Mouse (Mus musculus): ENCODE results near the gene Cd209g. TPM values are rescaled to one million over a fixed set of nuclear protein-coding genes. Genes with fewer than 3 reads are reported as not detected.
A peak's percentile ranks its signal among the peaks of the same experiment; 100 is the strongest.

Gene Cd209g
- polyA plus RNA-seq, 1 experiment from 2014 or later, result not detected

DNA sequence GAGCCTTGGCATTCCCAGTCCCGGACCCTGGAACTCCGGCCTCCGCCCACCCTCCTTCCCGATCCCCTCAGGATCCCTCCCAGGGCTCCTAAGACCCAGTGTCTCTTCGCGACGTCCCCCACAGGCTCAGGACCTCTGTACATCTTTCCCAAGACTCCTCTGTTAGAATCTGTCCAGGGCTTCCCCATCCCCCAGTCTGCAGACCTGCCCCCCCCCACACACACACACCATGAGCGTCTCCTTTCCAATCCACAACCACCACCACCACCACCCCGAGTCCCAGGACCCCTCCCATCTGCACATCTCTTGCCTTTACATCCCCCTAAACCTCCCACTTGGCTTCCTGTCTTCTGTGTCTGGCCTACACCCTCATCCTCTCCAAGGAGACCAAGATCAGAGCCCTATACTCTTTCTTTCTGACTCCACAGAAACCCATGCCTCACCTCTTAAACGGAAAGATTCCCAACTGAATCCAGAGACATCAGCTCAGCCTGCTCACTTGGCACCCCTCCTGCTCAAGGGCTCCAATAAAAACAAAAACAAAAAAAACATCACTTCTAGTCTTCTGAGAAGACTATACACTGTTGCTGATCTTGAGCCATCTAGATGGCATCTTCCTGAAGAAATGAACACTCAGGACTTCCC is 33.1 kb downstream of the Cd209g start:
- peak overlapping the region; percentile 86 for H3K4me2 ChIP-seq
- H3K36me3 ChIP-seq, result no peaks in the 10 kb centered on the region
- WGBS, result 7% methylated on average over 10 of the region's 10 CpGs
- no peak overlapping the region for H3K27ac ChIP-seq
- H3K27me3 ChIP-seq, result no peaks in the 10 kb centered on the region
- H3K9me3 ChIP-seq, result no peaks in the 10 kb centered on the region
- H3K4me3 ChIP-seq, result peak overlapping the region; percentile 96
- peak overlapping the region; percentile 81 for H3K9ac ChIP-seq
- H3K4me1 ChIP-seq, result peaks cover 9% of the 10 kb centered on the region; the same call in 1 of the 2 replicates
- peak; percentile 0; the same call in 1 of the 2 replicates for ATAC-seq (ENCODE audit: borderline replicate concordance, extremely low read depth, low FRiP score, low TSS enrichment)

- Histone ChIP-seq H3K9ac (no peak overlapping the region), H3K27ac (no peak overlapping the region), H3K4me2 (no peak overlapping the region), H3K27me3 (no peaks in the 10 kb centered on the region), H3K9me3 (no peaks in the 10 kb centered on the region), H3K4me1 (peaks cover 9% of the 10 kb centered on the region; the same call in 1 of the 2 replicates), H3K36me3 (no peaks in the 10 kb centered on the region), H3K4me3 (no peak overlapping the region)
- 94% methylated on average over 1 of the region's 1 CpGs for WGBS
- ATAC-seq (ENCODE audit: borderline replicate concordance, extremely low read depth, low FRiP score, low TSS enrichment), result no peak
These were observed 34.0 kb downstream of the Cd209g start for GRCm38 (mm10) chr8:4167918-4168317.

DNA sequence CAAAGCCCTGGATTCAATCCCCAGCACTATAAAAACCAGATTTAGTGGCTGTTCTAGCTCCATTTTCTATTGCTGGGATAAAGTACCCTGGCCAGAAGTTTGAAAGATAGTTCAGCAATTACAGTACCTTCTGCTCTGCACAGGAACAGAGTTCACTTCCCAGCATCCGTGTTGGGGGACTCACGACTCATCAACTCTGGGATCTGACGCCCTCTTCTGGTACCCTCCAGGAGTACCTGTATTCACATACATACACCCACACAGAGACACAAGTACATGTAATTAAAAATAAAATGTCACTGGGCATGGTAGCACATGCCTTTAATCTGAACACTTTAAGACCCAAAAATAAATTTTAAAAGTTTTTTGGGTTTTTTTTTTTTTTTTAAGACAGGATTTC is 38.6 kb downstream of the Cd209g start:
- Histone ChIP-seq H3K4me3 (no peak overlapping the region), H3K4me2 (no peak overlapping the region), H3K4me1 (no peaks in the 10 kb centered on the region), H3K27ac (no peak overlapping the region), H3K9ac (no peak overlapping the region), H3K9me3 (no peaks in the 10 kb centered on the region), H3K36me3 (no peaks in the 10 kb centered on the region), H3K27me3 (no peaks in the 10 kb centered on the region)
- 71% methylated on average over 3 of the region's 3 CpGs for WGBS
- no peak for ATAC-seq (ENCODE audit: borderline replicate concordance, extremely low read depth, low FRiP score, low TSS enrichment)

DNA sequence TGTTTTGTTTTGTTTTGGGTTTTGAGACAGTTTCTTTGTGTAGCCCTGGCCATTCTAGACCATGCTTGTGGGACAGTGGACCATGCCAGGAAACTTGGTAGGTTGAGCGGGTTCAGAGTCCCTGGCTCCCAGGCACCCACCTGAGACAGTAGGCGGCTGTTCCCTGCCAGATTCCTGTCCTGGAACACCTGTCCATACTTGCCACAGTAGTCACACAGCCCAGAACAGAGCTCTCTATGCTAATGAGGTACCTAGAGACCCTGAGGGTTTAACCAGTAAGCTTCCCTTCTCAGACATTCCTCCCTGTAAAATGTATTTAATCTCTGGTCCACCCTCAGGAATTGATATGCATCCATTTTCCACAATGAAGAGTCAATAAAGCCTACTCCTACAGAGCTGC is 40.1 kb downstream of the Cd209g start:
- Histone ChIP-seq H3K9me3 (no peaks in the 10 kb centered on the region), H3K4me2 (no peak overlapping the region), H3K27ac (no peak overlapping the region), H3K4me3 (no peak overlapping the region), H3K27me3 (no peaks in the 10 kb centered on the region), H3K4me1 (no peaks in the 10 kb centered on the region), H3K9ac (no peak overlapping the region), H3K36me3 (no peaks in the 10 kb centered on the region)
- WGBS, result 78% methylated on average over 2 of the region's 2 CpGs
- no peak for ATAC-seq (ENCODE audit: borderline replicate concordance, extremely low read depth, low FRiP score, low TSS enrichment)

- Histone ChIP-seq H3K9me3 (no peaks in the 10 kb centered on the region), H3K27ac (no peak overlapping the region), H3K27me3 (no peaks in the 10 kb centered on the region), H3K4me1 (no peaks in the 10 kb centered on the region), H3K36me3 (peaks cover 9% of the 10 kb centered on the region), H3K9ac (no peak overlapping the region), H3K4me2 (no peak overlapping the region), H3K4me3 (no peak overlapping the region)
- 76% methylated on average over 8 of the region's 8 CpGs for WGBS
- ATAC-seq (ENCODE audit: borderline replicate concordance, extremely low read depth, low FRiP score, low TSS enrichment), result no peak
These were observed 49.5 kb downstream of the Cd209g start for GRCm38 (mm10) chr8:4183409-4183808.

GRCm38 (mm10) chr8:4186151-4186550 is 52.3 kb downstream of the Cd209g start:
- Histone ChIP-seq H3K4me1 (no peaks in the 10 kb centered on the region), H3K9me3 (no peaks in the 10 kb centered on the region), H3K9ac (no peak overlapping the region), H3K4me2 (no peak overlapping the region), H3K27me3 (no peaks in the 10 kb centered on the region), H3K27ac (no peak overlapping the region), H3K36me3 (peaks cover 11% of the 10 kb centered on the region), H3K4me3 (no peak overlapping the region)
- no peak for ATAC-seq (ENCODE audit: borderline replicate concordance, extremely low read depth, low FRiP score, low TSS enrichment)
- 85% methylated on average over 2 of the region's 2 CpGs for WGBS

Other genes with a start within 250 kb of the Cd209g start
- gene Cd209b, start 207.3 kb upstream of the Cd209g start, polyA plus RNA-seq (2015; fragmentation: Nextera tagmentation; extraction: Ambion mirVana), result not detected in 2 replicates
- gene Cd209c, start 179.4 kb upstream of the Cd209g start, polyA plus RNA-seq (2015; fragmentation: Nextera tagmentation; extraction: Ambion mirVana), result 0.34 TPM in 2 replicates
- not detected in 2 replicates for gene Cd209f, start 28.3 kb upstream of the Cd209g start, polyA plus RNA-seq (2015; fragmentation: Nextera tagmentation; extraction: Ambion mirVana)
- gene Evi5l, start 32.5 kb downstream of the Cd209g start, polyA plus RNA-seq (2015; fragmentation: Nextera tagmentation; extraction: Ambion mirVana), result 21.3 and 23.5 TPM in 2 replicates
- gene Prr36, start 83.4 kb downstream of the Cd209g start, polyA plus RNA-seq (2015; fragmentation: Nextera tagmentation; extraction: Ambion mirVana), result 7.5 TPM in 2 replicates
- 3.8 and 4.2 TPM in 2 replicates for gene Lrrc8e, start 92.7 kb downstream of the Cd209g start, polyA plus RNA-seq (2015; fragmentation: Nextera tagmentation; extraction: Ambion mirVana)
- 29.6 and 31.3 TPM in 2 replicates for gene Map2k7, start 104.6 kb downstream of the Cd209g start, polyA plus RNA-seq (2015; fragmentation: Nextera tagmentation; extraction: Ambion mirVana)
- gene Gm49320, start 104.8 kb downstream of the Cd209g start, polyA plus RNA-seq (2015; fragmentation: Nextera tagmentation; extraction: Ambion mirVana), result 1.4 and 1.5 TPM in 2 replicates
- 2.5 and 3.4 TPM in 2 replicates for gene Tgfbr3l, start 114.1 kb downstream of the Cd209g start, polyA plus RNA-seq (2015; fragmentation: Nextera tagmentation; extraction: Ambion mirVana)
- gene Snapc2, start 119.0 kb downstream of the Cd209g start, polyA plus RNA-seq (2015; fragmentation: Nextera tagmentation; extraction: Ambion mirVana), result 60.8 and 61.6 TPM in 2 replicates
- gene Ctxn1, start 125.2 kb downstream of the Cd209g start, polyA plus RNA-seq (2015; fragmentation: Nextera tagmentation; extraction: Ambion mirVana), result 75.3 and 75.6 TPM in 2 replicates
- 55.1 and 56.0 TPM in 2 replicates for gene Timm44, start 141.8 kb downstream of the Cd209g start, polyA plus RNA-seq (2015; fragmentation: Nextera tagmentation; extraction: Ambion mirVana)
- 16.8 and 30.8 TPM in 2 replicates for gene Ccl25, start 191.1 kb downstream of the Cd209g start, polyA plus RNA-seq (2015; fragmentation: Nextera tagmentation; extraction: Ambion mirVana)
- 270 and 272 TPM in 2 replicates for gene Elavl1, start 191.3 kb downstream of the Cd209g start, polyA plus RNA-seq (2015; fragmentation: Nextera tagmentation; extraction: Ambion mirVana)

All from lung, embryonic 15.5 days (tissue).